Mouse (Mus musculus): ENCODE data around the gene Stk26. TPM values are rescaled to one million over a fixed set of nuclear protein-coding genes. Genes with fewer than 3 reads are reported as not detected.

The Stk26 gene
- polyA plus RNA-seq, 1 experiment from 2014 or later = 0.90 TPM

DNA sequence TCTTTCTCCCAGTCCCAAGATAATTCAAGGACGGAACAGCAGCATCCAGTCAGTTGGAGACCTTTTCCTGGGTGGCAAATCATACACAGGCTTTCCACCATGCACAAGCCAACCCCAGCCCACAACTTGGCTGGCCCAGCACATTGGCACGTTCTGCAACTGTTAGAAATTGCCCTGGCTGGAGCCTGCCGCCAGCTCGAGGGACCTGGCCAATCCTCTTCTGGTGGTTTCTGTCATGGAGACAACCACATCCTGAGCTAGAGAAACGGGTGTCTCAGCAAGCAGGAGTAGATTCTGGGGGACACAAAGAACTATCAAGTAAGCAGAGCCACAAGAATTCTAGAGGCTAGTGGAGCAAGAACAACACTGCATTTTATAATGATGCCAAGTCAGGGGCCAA lies 69.1 kb downstream of the Stk26 start:
- Histone ChIP-seq H3K27me3 (ENCODE audit: control insufficient read depth, insufficient read depth, low read depth, low read length) (no peaks in the 10 kb centered on the region), H3K27ac (ENCODE audit: low read length) (no peak overlapping the region), H3K36me3 (ENCODE audit: control insufficient read depth, insufficient read depth, low read length) (no peaks in the 10 kb centered on the region), H3K4me3 (ENCODE audit: low read depth, low read length) (no peak overlapping the region), H3K4me1 (ENCODE audit: control insufficient read depth, insufficient read depth, low read length) (no peaks in the 10 kb centered on the region), H3K9me3 (replicated peaks; ENCODE audit: control insufficient read depth, low read length, poor library complexity, severe bottlenecking) (no peaks in the 10 kb centered on the region), H3K9ac (ENCODE audit: low read depth, low read length) (no peak overlapping the region), H3K4me2 (ENCODE audit: low read length) (no peak overlapping the region)
- 78% methylated on average over 5 of the region's 5 CpGs for WGBS
- no peak for ATAC-seq

DNA sequence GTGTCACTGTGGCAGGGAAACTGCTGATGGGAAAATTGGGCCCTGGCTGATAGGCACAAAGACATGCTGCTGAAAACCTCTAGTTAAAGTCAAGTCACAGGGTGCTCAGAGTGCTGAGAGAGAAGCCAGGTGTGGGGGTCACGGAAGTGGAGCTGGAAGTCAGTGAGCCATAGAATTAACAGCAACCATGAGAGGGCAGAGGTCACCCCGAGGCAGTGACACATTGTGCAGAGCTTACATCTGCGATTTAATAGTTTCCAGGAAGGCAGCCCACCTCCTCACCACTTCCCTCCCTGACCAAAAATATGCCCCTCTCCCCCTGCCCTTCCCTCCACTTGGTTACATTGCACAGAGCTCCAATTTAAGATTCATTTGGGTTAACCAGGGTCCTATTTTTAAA lies 76.5 kb downstream of the Stk26 start:
- no peak overlapping the region for H3K27ac ChIP-seq (ENCODE audit: low read length)
- H3K9ac ChIP-seq (ENCODE audit: low read depth, low read length) = no peak overlapping the region
- no peaks in the 10 kb centered on the region for H3K4me1 ChIP-seq (ENCODE audit: control insufficient read depth, insufficient read depth, low read length)
- H3K9me3 ChIP-seq (replicated peaks; ENCODE audit: control insufficient read depth, low read length, poor library complexity, severe bottlenecking) = no peaks in the 10 kb centered on the region
- no peak overlapping the region for H3K4me3 ChIP-seq (ENCODE audit: low read depth, low read length)
- H3K36me3 ChIP-seq (ENCODE audit: control insufficient read depth, insufficient read depth, low read length) = no peaks in the 10 kb centered on the region
- ATAC-seq = no peak
- no peak overlapping the region for H3K4me2 ChIP-seq (ENCODE audit: low read length)
- 39% methylated on average over 3 of the region's 3 CpGs for WGBS
- no peaks in the 10 kb centered on the region for H3K27me3 ChIP-seq (ENCODE audit: control insufficient read depth, insufficient read depth, low read depth, low read length)

DNA sequence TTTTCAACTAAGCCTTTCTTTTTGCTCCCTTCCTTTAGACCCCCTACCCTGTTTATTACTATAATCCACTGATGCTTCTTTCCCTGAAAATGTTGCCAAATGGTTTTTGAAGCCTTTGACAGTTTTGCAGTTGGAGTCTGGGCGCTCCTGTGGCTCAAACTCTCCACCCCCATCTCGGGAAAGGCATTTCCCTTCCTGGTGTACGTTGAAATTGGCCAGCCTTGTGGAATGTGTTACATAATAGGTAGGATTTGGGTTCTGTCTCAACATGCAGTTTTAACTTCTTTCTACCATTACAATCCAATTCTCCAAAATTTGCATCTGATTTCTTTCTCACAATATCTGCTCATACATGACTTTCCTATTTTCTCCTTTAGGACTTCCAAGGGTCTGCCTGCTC lies 77.9 kb downstream of the Stk26 start:
- Histone ChIP-seq H3K9ac (ENCODE audit: low read depth, low read length) (no peak overlapping the region), H3K4me3 (ENCODE audit: low read depth, low read length) (no peak overlapping the region), H3K27me3 (ENCODE audit: control insufficient read depth, insufficient read depth, low read depth, low read length) (no peaks in the 10 kb centered on the region), H3K27ac (ENCODE audit: low read length) (no peak overlapping the region), H3K9me3 (replicated peaks; ENCODE audit: control insufficient read depth, low read length, poor library complexity, severe bottlenecking) (no peaks in the 10 kb centered on the region), H3K4me1 (ENCODE audit: control insufficient read depth, insufficient read depth, low read length) (no peaks in the 10 kb centered on the region), H3K4me2 (ENCODE audit: low read length) (no peak overlapping the region), H3K36me3 (ENCODE audit: control insufficient read depth, insufficient read depth, low read length) (no peaks in the 10 kb centered on the region)
- 45% methylated on average over 3 of the region's 3 CpGs for WGBS
- no peak for ATAC-seq

DNA sequence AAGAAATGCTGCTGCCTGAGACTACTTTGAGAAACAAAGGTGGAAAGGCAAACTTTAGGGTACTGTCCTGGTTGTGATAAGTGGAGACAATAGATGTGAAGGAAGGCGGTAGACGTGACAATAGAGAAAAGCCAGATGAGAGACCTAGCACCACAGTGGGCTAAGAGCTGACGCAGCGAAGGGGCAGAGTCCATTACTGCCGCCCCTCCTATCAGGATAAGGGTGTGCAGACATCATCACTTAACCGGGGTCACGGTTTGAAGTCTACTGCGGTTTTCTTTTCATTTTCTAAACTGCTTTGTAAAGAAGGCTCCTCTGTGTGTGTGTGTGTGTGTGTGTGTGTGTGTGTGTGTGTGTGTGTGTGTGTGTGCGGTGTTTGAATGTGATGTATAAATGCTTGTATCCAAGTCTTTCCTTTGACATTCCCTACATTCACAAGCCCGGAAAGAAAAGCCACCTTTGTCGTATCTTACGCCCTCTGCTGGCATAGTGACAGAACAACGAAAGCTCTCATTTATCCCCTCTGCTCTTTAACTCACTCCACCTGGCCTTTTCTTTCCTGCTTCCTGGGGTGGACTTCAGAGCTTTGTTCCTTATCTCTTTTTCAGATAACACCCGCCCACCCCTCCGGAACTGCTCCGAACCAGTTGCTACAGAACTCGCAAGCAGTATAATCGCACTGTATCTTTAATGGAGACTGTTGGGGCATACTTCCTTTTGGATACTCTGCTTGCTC lies 84.0 kb downstream of the Stk26 start:
- no peaks in the 10 kb centered on the region for H3K27me3 ChIP-seq (ENCODE audit: control insufficient read depth, insufficient read depth, low read depth, low read length)
- H3K9me3 ChIP-seq (replicated peaks; ENCODE audit: control insufficient read depth, low read length, poor library complexity, severe bottlenecking) = no peaks in the 10 kb centered on the region
- no peaks in the 10 kb centered on the region for H3K36me3 ChIP-seq (ENCODE audit: control insufficient read depth, insufficient read depth, low read length)
- H3K4me2 ChIP-seq (ENCODE audit: low read length) = no peak overlapping the region
- ATAC-seq = no peak
- H3K27ac ChIP-seq (ENCODE audit: low read length) = no peak overlapping the region
- no peaks in the 10 kb centered on the region for H3K4me1 ChIP-seq (ENCODE audit: control insufficient read depth, insufficient read depth, low read length)
- no peak overlapping the region for H3K4me3 ChIP-seq (ENCODE audit: low read depth, low read length)
- no peak overlapping the region for H3K9ac ChIP-seq (ENCODE audit: low read depth, low read length)
- 45% methylated on average over 18 of the region's 18 CpGs for WGBS

DNA sequence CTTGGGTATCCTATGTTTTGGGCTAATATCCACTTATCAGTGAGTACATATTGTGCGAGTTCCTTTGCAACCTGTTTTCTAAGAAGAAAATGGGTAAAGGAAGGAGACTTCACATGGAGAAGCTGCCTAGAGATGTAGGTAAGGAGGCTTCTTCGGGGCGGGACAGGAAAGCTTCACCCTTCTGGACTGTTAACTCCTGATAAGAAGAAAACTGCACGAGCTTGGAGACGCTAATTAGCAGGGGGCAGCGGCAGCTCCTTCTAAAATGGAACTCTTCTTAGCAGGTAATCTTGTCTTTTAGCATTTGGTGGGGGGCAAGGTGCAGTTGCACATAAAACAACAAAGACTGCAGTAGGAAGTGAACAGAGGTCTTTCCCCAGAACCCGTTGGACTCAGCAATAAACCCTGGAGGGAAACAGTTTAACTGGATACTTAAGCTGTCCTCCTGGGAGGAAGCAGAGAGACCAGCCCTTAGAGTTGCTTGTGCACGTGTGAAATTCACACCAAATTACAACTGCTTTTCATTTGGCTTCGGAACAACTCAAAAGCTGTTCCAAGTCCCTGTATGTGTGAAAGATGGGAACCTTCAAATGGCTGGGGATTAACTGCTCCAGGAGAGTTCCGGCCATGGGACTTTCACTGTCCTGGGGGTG lies 86.2 kb downstream of the Stk26 start:
- no peaks in the 10 kb centered on the region for H3K4me1 ChIP-seq (ENCODE audit: control insufficient read depth, insufficient read depth, low read length)
- H3K4me2 ChIP-seq (ENCODE audit: low read length) = no peak overlapping the region
- no peak overlapping the region for H3K9ac ChIP-seq (ENCODE audit: low read depth, low read length)
- H3K36me3 ChIP-seq (ENCODE audit: control insufficient read depth, insufficient read depth, low read length) = no peaks in the 10 kb centered on the region
- H3K4me3 ChIP-seq (ENCODE audit: low read depth, low read length) = no peak overlapping the region
- no peaks in the 10 kb centered on the region for H3K27me3 ChIP-seq (ENCODE audit: control insufficient read depth, insufficient read depth, low read depth, low read length)
- no peak for ATAC-seq
- H3K27ac ChIP-seq (ENCODE audit: low read length) = no peak overlapping the region
- H3K9me3 ChIP-seq (replicated peaks; ENCODE audit: control insufficient read depth, low read length, poor library complexity, severe bottlenecking) = no peaks in the 10 kb centered on the region
- WGBS = 73% methylated on average over 10 of the region's 10 CpGs

DNA sequence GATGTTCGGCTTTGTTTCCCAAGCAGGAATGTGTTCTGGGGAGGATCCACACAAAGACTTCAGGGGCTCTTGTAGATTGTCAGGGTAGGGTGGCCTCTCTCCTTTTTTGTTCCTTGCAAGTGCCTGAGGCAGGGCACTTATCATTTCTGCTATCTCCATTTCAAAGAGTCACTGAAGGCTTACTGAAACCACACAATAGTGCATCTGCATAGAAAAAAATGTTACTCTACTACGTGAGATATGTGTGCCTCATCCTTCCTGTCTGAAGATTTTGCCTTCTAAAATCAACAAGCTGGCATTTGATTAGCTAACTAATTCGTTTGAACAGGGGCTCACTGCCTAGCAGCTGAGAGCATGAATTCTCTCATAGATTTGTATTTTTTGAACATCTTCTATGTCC lies 89.5 kb downstream of the Stk26 start:
- Histone ChIP-seq H3K27me3 (ENCODE audit: control insufficient read depth, insufficient read depth, low read depth, low read length) (no peaks in the 10 kb centered on the region), H3K4me2 (ENCODE audit: low read length) (no peak overlapping the region), H3K9me3 (replicated peaks; ENCODE audit: control insufficient read depth, low read length, poor library complexity, severe bottlenecking) (no peaks in the 10 kb centered on the region), H3K27ac (ENCODE audit: low read length) (no peak overlapping the region), H3K9ac (ENCODE audit: low read depth, low read length) (no peak overlapping the region), H3K4me3 (ENCODE audit: low read depth, low read length) (no peak overlapping the region), H3K4me1 (ENCODE audit: control insufficient read depth, insufficient read depth, low read length) (no peaks in the 10 kb centered on the region), H3K36me3 (ENCODE audit: control insufficient read depth, insufficient read depth, low read length) (no peaks in the 10 kb centered on the region)
- WGBS = 30% methylated on average over 3 of the region's 3 CpGs
- ATAC-seq = no peak

DNA sequence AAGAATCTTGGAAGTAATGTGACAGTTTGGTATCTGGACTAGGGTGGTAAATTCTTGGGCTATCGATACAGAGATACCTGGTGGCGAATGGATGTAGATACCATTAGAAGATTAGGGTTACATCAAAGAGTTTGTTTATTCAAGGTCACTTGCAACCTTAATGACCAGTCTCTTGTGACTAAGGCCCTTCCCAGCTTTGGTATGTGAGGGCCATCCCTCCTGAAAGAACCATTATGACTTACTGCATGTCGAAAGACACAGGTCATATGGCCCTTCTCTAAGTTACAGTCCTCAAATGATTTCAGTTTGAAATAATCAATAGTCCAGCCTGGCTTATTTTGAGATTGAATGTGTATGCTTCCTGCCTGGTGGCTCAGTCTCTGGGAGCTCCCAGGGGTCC lies 96.3 kb downstream of the Stk26 start:
- Histone ChIP-seq H3K27me3 (ENCODE audit: control insufficient read depth, insufficient read depth, low read depth, low read length) (no peaks in the 10 kb centered on the region), H3K27ac (ENCODE audit: low read length) (no peak overlapping the region), H3K4me2 (ENCODE audit: low read length) (no peak overlapping the region), H3K9me3 (replicated peaks; ENCODE audit: control insufficient read depth, low read length, poor library complexity, severe bottlenecking) (no peaks in the 10 kb centered on the region), H3K4me3 (ENCODE audit: low read depth, low read length) (no peak overlapping the region), H3K9ac (ENCODE audit: low read depth, low read length) (no peak overlapping the region), H3K36me3 (ENCODE audit: control insufficient read depth, insufficient read depth, low read length) (no peaks in the 10 kb centered on the region), H3K4me1 (ENCODE audit: control insufficient read depth, insufficient read depth, low read length) (no peaks in the 10 kb centered on the region)
- WGBS = 96% methylated on average over 3 of the region's 3 CpGs
- no peak for ATAC-seq

DNA sequence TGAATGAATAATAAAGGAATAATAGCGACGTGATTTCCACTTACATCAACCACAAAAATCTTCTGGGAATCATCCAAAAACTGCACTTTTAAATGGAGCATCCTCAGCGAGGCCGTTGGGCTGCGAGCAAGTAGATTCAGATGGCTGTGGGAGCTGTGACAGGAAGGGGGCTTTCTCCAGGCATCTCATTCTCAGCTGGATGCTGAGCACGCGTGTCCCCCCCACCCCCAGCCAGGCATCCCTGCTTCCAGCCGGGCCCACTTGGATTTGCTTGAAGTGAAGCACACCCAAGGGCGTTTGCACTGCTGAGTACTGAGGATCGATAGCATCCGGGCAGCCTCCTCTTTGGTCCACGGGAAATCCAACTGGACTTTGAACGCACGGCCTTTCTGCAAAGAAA lies 101.8 kb downstream of the Stk26 start, which contains the start of gene Frmd7:
Gene Frmd7, minus strand, starts transcription at position 101 of the 400 bp plus-strand sequence.
- no peaks in the 10 kb centered on the region for H3K36me3 ChIP-seq (ENCODE audit: control insufficient read depth, insufficient read depth, low read length)
- H3K4me1 ChIP-seq (ENCODE audit: control insufficient read depth, insufficient read depth, low read length) = no peaks in the 10 kb centered on the region
- H3K27me3 ChIP-seq (ENCODE audit: control insufficient read depth, insufficient read depth, low read depth, low read length) = no peaks in the 10 kb centered on the region
- H3K9ac ChIP-seq (ENCODE audit: low read depth, low read length) = no peak within 1 kb of the TSS
- no peak for ATAC-seq
- no peaks in the 10 kb centered on the region for H3K9me3 ChIP-seq (replicated peaks; ENCODE audit: control insufficient read depth, low read length, poor library complexity, severe bottlenecking)
- no peak within 1 kb of the TSS for H3K4me2 ChIP-seq (ENCODE audit: low read length)
- 67% methylated on average over 14 of the region's 14 CpGs for WGBS
- H3K4me3 ChIP-seq (ENCODE audit: low read depth, low read length) = no peak within 1 kb of the TSS
- H3K27ac ChIP-seq (ENCODE audit: low read length) = no peak within 1 kb of the TSS
